Mouse (Mus musculus): Measurements from ENCODE around the gene Syn3.

The Syn3 gene

DNA sequence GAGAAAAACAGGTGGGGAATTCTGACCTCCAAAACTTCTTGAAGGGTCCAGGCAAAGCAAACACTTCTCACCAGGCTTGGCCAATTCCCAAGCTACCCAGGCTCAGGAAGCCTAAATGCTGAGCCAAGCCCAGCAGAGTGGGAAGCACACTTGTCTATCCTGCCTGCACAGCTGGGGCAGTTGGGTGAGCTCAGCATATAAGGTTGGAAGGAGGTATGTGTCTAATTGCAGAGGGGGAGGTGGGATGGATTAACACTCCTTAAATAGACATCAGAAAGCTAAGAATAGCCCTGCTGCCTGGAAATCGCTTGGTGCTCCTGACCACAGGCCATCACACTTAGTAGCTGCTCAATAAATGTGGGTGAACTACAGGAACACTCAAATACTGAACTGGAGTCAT lies 185.2 kb downstream of the Syn3 start:
- DNase-seq (ENCODE audit: low read depth, low spot score), result no peak

DNA sequence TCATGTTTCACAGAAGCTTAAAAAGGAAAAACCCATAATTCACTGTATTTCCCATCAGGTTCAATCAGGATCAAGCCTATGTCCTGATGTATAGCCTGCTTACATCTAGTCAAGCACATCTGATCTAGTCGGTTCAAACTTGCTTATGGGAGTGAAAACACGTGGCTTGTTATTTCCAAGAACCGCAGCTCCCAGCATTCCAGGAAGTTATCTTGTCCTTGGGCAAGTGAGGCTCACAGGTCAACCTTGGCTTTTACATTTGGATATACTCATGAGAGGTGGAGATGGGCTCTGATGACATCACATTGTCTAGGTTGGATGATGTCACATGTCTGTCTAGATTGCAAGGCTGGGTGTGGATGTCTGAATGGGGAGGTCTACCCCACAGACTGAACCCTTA lies 185.7 kb downstream of the Syn3 start:
- DNase-seq (ENCODE audit: low read depth, low spot score), result no peak

DNA sequence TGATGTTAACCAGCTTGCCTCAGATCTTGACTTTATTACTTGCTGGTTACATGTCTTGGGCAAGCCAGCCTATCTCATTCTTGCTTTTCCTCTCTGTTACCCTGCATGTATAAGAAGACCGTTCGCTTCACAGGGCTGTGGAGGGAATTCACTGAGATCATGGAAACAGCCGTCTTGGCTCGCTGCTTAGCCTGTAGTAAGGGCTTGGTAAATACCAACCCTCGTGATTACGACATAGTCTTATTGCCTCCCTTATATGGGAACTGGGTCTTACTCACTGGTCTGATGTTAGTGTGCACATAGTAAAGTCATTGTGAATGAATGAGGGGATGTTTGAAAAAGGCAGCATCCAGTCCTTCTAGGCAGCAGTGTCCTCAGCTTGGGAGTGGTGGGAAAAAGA lies 188.2 kb downstream of the Syn3 start:
- no peak for DNase-seq (ENCODE audit: low read depth, low spot score)

DNA sequence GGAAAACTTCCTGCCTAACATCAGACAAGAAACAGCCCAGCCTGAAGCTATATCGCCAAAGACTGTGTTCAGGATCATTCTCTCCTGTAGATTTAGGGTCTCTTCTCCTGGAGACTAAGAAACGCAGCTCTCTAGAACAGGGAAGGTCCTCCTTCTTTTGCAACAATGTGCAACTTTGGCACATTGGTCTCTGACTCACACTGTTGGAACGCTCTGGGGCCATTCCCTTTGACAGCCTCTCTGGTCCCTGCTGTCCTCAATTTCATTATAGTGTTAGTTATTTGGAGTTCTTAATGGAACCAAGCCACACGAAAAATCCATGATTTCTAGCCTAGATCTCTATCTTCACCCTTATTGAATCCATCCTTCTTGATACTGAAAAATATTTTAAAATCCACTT lies 191.5 kb downstream of the Syn3 start:
- DNase-seq (ENCODE audit: low read depth, low spot score), result no peak

DNA sequence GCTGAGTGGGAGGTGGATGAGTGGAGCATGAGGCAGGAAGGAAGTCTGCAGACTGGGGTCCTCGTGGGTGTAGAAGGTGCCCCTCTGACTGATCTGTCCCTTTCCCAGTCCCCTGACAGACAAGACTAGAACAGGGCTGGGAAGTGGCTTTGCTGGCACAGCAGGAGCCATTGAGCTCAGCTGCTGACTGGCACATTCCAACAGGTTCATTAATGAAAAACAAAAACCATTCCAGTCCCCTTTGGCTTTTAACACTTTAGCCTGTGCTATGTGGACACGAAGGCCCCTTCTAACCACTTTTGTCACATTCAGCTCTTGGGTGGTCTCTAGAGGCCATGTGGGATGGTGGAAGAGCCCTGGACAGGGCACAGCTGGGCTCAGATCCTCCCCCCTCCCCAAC lies 194.1 kb downstream of the Syn3 start:
- peak; percentile 30 for DNase-seq (ENCODE audit: low read depth, low spot score)

DNA sequence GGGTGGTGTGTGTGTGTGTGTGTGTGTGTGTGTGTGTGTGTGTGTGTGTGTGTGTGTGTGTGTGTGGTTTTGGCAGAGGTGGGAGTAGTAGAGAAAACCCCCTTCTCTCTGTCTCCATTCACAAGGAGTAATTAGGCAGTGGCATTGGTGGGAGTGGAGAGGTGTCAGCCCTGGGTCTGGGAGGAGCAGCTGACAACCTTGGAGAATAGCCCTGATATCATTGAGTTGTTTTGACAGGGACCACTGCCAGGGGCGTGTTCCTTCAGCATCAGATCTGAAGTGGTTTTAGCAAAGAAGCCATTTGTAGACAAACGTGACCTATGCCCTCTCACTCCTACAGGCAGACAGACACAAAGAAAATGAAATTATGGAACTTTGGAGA lies 195.2 kb downstream of the Syn3 start:
- no peak for DNase-seq (ENCODE audit: low read depth, low spot score)

DNA sequence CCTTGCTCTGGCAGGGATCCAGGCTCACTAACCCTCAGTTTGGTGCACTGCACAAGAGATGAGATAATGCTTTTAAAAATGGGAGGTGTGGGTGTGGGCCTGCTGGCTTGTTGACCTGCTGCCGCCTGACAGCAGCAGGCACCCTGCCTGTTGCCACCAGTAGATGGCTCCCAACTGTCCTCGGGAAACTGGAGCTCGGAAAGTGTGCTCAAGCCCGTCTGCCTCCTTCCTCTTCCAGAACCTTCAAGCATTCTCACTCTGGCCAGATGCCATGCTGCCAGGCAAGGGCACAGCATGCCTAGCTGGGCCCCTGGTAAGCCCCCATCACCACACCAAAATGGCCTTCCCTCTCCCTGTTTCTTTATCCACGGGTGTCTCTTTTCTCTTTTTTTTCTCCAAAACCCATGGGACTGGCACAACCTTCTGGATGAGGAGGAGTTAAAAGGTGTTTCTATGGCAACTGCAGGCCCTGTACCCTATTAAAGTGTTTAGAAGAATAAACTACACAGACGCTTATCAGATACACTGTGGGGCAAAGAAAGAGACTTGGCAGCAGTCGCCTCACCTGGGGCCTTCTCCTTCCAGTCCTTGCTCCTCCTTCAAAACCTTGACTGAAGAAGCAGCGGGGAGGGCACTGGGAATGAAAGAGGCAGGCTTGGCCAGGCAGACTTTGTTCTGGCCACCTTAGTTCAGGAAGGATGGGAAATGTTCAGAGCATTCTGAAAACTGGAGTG lies 195.8 kb downstream of the Syn3 start:
- peak; percentile 73 for DNase-seq (ENCODE audit: low read depth, low spot score)

DNA sequence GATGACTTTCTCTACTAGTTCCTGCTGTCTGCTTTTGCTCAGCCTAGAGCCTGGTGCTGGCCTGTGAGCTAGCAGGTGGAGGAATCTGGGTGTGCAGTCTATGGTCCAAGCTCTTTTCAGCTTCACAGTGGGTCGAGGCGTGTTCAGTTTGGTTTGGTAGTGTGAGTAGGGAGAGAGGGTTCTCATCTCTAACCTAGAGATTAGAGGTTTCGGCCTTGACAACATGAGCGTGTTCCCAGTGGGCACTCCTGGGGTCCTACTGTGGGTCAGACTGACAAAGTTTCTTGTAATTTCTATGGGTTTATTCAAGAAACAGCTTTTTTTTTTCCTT lies 196.4 kb downstream of the Syn3 start:
- no peak for DNase-seq (ENCODE audit: low read depth, low spot score)

DNA sequence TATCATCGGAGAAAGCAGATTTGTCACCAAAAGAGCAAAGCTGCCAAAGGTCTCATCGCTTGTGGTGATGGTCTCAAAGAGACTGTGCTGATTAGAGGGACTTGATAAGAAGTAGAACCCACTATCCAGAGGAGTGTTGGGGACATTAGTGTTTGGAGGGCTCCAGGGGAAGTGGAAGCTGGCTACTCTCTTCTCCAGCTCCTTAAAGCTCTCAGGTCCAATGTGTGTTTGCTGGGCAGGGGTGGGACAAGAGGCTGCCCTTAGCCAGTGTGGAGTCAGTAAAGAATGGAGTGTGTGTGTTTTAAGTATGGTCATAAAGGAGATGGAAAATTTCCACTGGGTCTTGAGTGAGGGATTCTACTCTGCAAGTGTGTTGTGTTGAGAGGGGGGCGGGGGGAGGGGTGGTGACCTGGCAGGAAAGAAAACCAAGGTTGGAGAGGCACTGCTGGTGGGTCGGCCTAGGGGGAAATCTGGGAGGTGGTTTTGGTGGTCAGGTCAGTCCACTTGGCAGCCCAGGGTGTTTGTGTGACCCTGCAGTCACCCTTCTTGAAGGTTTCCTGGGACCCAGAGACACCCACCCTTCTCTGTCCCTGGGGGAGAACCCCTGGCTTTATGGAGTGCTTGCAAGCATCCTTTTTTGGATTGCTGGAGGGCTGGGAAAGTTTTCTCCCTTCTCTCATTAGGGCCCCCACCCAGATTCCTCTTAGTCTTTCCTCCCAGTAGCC lies 196.9 kb downstream of the Syn3 start:
- DNase-seq (ENCODE audit: low read depth, low spot score), result no peak

DNA sequence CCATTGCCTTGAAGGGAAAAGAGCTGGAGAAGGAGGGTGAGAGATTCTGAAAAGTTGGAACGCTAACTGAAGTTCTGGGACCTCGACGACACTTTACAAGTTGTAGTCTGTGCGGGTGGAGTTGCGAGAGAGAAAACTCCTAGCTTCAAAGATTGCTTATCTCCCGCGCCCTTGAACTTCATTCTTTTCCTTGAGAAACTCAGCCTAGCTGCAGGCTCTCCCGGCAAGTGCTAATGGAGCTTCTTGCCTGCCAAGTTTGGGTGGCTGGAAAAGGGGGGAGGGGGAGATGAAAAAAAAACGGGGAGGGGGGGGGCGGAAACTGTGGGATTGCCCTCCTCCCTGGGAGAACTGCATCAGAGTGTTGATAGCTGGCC lies 197.6 kb downstream of the Syn3 start:
- DNase-seq (ENCODE audit: low read depth, low spot score), result no peak

DNA sequence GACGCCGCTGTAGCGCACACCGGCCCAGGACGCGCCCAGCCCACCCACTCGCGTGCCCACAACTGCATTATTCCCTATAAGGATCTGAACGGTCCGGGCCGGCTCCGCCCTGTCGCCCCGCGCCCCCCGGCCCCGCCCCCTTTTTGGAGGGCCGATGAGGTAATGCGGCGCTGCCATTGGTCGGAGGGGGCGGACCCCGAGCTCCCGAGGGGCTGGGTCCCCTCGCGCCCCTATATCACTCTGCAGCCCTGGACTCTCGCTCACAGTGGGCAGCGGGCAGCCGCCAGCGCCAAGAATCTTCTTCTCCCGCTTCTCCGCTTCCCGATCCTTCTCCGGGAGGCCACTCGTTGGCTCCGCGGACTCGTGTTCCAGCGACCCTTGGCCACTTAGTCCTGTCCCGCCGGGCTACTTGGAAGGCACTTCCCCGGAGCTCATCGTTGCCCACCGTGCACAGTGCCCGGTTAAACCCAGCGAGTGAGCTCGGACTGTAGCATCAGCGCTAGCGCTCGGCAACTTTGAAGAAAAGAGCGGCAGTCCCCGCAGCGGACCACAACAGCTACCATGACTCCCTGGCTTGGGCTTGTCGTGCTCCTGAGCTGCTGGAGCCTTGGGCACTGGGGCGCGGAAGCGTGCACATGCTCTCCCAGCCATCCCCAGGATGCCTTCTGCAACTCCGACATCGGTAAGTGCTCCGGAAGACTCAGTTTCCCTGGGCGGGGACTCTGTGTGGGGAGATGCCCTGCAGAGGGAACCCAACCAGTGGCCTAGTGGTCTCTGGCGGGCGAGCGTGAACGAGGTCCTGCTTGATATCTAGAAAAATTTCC lies 198.2 kb downstream of the Syn3 start, which contains the start of gene Timp3:
TSS of gene Timp3 (plus strand) at position 80 of the 824 bp plus-strand sequence.
- DNase-seq (ENCODE audit: low read depth, low spot score), result peak; percentile 83

DNA sequence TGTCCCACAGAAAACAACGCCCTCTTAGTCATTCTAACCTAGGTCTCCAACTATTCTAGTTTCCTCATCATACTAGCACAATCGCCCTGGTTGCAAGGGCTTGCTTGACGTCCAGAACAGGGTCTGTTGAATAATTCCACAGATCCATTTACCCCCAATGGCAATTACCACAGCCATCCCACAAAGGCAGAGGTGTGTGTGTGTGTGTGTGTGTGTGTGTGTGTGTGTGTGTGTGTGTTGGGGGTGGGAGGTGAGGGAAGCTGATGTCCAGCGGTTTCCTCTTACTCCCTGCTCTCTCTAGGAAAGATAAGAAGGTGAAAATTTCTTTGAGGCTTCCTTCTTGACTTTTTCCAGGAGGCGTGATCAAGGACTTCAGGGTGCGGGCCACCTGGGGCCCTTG lies 198.9 kb downstream of the Syn3 start:
- no peak for DNase-seq (ENCODE audit: low read depth, low spot score)

DNA sequence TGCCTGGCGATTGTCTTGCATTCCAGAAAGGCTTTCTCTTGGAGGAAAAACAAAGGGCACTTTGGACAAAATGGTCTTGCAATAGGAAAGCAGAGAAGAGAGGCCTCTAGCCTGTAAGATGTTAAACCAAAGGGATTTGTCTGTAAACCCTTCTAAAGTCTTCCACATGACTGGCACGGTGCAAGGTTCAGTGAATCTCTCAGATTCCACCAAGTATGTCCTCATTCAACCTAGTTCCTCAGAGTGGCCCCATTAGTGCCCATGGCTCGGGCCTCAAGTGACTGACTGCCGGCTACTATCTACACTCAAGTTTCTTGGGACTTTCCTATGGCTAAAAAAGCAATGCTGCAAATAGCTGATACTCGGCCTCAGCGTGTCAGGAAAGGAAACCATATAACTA lies 200.4 kb downstream of the Syn3 start:
- DNase-seq (ENCODE audit: low read depth, low spot score), result no peak

DNA sequence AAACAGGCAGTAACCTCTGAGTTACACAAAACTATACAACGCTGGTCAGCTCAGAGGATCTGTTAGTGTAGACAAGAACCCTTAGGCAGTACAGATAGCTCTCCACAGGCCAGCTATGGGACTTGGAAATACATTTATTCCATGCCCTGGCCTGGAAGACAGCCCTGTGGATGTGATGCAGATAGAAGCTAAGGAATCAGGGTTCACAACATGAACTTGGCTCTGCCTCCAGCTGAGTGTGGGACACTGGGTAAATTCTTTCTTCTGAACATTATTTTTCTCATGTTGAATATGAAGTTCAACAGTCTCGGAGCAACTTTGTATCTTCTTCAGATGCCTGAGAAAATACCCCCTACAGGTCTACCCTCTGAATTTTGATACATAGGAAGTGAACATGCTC lies 201.4 kb downstream of the Syn3 start:
- DNase-seq (ENCODE audit: low read depth, low spot score), result no peak

DNA sequence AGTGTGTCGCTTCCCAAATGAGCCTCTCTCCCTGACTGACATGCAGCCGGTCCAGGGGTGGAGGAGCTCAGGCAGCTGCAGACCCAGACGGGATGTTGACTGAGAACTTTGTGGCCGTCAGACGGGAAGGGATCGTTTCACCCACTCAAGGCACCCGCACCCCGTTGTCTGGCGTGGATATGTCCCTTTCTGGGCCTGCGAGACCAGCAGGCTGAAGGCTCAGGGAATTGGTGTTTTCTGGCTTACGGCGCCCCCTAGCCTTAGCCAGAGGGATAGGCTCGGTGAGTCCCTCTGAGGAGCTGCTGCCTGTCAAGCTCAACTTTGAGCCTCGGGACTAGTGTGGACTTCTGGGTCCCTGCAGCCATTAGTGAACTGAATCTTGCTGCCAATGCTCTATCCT lies 202.6 kb downstream of the Syn3 start:
- DNase-seq (ENCODE audit: low read depth, low spot score), result peak; percentile 83

DNA sequence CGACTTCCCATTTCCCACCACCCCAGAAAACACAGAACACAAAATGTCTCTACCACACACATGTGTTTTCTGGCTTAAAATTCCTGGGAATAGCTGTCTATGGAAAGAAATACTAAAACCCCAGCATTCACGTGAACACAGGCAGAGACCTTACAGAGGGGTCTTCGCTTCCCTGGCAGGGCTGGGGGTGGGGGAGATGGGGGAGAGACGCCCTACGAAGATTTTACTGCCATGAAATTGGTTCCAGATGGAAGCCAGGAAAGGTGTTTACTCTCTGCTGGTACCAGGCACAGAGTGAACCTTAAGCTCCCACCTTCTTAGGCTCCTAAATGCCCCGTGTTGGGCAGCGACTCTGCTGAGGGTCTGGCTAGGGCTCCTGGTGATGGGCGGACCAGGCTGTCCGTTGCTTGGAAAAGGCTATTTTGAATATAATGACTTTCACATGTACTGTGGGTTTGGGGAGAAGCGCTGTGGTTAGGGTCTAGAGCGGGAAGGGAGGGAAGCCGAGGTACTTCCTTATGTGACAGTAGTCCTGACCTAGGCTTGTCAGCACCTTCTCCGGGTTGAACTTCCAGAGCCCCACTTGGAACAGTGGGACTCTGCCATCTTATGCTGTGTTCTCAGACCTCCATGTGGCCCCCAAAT lies 203.1 kb downstream of the Syn3 start:
- DNase-seq (ENCODE audit: low read depth, low spot score), result peak; percentile 75

DNA sequence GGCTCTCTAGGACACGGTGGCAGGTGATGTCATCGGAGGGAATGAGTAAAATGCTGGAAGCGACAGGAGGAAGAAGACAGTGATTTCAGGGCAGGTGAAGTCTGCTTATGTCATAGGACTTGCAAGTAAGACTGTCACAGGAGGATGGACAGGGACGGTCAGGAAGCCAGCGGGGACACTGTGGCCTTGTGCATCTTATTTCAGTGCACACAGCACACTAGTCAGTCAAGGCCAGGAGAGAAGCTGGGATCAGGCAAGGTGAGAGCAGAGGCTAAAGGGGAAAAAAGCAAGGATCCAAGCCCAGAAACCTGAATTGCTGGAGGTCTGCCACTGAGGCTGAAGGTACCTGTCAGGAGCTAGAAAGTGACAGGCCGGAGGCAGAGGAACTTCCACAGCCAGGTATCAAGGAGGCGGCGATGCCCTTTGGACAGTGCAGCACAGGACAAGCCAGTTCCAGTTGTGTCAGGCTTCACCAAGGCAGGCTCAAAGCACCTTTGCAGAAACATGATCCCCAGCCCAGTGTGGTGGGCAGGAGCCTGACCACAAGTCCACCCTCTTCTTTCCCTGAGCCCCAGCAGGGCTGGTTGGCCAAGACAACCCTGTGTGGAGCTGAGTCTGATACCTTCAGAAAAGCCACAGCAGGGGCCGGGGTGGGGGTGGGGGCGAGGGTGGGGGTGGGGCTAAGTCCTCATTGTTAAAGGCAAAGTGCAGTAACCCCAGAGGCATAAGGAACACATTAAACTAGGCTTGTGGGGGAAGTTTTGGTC lies 203.9 kb downstream of the Syn3 start:
- peak; percentile 37 for DNase-seq (ENCODE audit: low read depth, low spot score)

DNA sequence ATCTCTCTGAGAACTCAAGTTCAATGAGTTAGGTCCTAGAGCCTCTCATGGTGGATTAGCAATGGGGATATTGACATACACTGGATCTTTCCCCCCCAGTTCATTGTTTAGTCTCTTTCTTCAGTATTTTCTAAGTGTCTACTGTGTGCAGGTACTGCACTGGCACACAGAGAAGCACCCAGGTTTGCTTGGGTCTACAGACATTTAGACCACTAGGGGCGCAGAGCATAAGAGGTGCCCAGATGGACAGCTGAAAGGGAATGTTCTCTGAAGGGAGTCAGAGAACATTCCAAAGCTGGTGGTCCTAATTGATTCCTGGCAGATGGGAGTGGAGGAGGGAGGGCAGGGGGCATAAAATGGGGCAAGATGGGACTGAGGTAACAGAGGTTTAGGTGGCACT lies 204.8 kb downstream of the Syn3 start:
- DNase-seq (ENCODE audit: low read depth, low spot score), result no peak

DNA sequence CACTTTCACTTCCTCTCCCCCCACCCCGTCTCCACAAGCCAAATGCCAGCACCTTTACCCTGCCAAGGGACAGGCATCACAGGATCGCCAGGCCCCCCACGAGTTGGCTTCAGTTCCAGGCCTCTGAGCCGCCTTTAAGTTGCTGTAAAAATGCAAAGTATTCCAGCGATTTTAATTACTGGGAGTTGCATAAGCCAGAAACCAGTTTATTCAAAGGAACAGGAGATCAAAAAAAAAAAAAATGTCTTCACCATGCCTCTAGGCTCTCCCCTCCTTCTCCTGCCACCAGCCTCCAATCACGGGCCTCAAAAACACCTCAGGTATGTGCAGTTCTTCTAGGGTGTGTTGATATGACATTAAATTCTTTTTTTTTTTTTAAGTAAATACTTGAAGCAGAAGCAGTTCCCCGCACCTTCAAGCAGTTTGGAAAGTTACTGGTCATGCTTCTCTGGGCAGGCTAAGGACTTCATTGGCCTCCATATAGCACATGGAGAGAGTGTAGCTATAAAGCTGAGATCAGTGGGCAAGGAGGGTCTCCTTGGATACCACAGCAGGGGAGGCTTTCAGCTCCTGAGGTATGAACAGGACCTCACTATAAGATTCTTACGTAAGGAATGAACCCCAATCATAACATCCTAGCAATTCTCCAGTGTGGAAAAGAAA lies 208.5 kb downstream of the Syn3 start:
- no peak for DNase-seq (ENCODE audit: low read depth, low spot score)

DNA sequence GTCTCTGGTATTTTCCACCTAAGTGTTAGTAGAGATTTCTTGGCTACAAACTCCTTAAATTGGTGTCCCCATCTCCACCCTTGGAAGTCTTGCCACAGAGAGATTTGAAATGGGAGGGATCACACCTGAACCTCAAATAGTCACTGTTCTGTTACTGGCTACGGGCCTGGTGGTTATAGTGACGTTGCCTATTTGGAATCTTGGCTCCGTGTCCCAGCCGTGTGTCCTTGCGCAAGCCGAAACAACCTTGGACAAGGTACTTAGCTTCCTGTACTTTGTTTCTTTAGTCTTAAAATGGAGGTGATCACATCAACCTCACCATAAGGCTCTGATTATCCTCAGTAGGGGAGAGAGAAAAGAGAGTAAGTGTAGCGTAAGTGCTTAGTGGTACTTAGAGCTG lies 212.2 kb downstream of the Syn3 start:
- no peak for DNase-seq (ENCODE audit: low read depth, low spot score)

DNA sequence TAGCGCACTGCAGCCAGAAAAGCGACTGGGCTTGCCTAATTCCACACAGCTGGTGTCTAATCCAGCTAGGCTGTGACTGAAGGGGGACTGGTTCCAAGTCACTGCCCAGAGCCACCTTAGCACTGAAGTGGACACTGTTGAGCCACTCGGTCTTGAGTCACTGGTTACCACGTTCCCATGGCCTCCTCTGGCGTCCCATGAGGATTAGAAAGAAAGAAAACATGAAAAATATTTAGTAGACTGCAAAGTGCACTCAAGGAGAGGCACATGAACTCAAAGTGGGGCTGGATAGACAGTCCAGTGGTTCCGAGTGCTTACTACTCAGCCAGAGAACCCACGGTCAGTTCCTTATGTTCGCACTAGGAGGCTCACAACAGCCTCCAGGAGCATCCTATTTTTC lies 217.5 kb downstream of the Syn3 start:
- DNase-seq (ENCODE audit: low read depth, low spot score), result no peak

All from mesoderm, embryonic 11.5 days (tissue).